17 mouse cellular contexts compared by ENCODE assay signal in genomic region chr19:18596876-18597275, GRCm38 (mm10).
"Had no signal": no experiment of that assay in that cellular context is flagged by ENCODE, and none has a peak within 500 bp of the region (broad histone marks: within the 10 kb centered on the region; RNA-seq: fewer than 3 reads in every experiment).

No protein-coding gene starts in this region.

- DNase-seq: lung, adult 18-20 months; lung, embryonic 14.5 days; lung, postnatal 10 days; lung, postnatal 4 days; retina, postnatal 1 day; right cerebral cortex, adult 18-20 months; right cerebral cortex, postnatal 25 days; right cerebral cortex, postnatal 4 days; spleen, adult 18-20 months; thymus, adult 18-20 months; thymus, postnatal 14 days; thymus, postnatal 36 days had no signal

- H3K36me3 ChIP-seq: midbrain, embryonic 10.5 days; midbrain, embryonic 13.5 days; neural tube, embryonic 13.5 days; neural tube, embryonic 15.5 days had no signal

- ATAC-seq: midbrain, embryonic 13.5 days had no signal

- H3K4me2 ChIP-seq: lung, embryonic 14.5 days; midbrain, embryonic 13.5 days; neural tube, embryonic 13.5 days; neural tube, embryonic 15.5 days had no signal

- H3K4me3 ChIP-seq: midbrain, embryonic 10.5 days; midbrain, embryonic 13.5 days; myocyte; neural tube, embryonic 13.5 days; neural tube, embryonic 15.5 days had no signal

- H3K9ac ChIP-seq: lung, embryonic 14.5 days; midbrain, embryonic 13.5 days; neural tube, embryonic 13.5 days; neural tube, embryonic 15.5 days had no signal

- H3K27ac ChIP-seq: midbrain, embryonic 10.5 days; midbrain, embryonic 13.5 days; neural tube, embryonic 13.5 days; neural tube, embryonic 15.5 days had no signal

- H3K9me3 ChIP-seq: midbrain, embryonic 10.5 days; midbrain, embryonic 13.5 days; neural tube, embryonic 13.5 days; neural tube, embryonic 15.5 days had no signal

- H3K27me3 ChIP-seq: midbrain, embryonic 13.5 days; neural tube, embryonic 13.5 days; neural tube, embryonic 15.5 days had no signal
